Mouse (Mus musculus) CD4-positive, CD25-positive, alpha-beta regulatory T cell, adult 2 months (primary cell): ENCODE results near the gene Gm12790.
"Not testable (repeated sequence)": the region's sequence is repeated elsewhere in the genome, so short reads cannot be mapped to it uniquely, and the experiment has no call there.

Experiments used
- DNase-seq: peaks from one replicate; pipeline ENCODE4 v3.0.0-alpha.2; 2012; ENCODE audit warnings: low read depth, low spot score

Gm12790 gene

GRCm38 (mm10) chr4:101980949-101981348 lies at the start of gene Gm12790:
Gm12790 (minus strand) TSS chr4:101981049.
- not testable (repeated sequence) for DNase-seq

GRCm38 (mm10) chr4:102026619-102027018 lies 45.8 kb upstream of the Gm12790 start:
- no peak for DNase-seq

- peak; percentile 70 for DNase-seq
Observed at GRCm38 (mm10) chr4:101998267-101998922, 17.5 kb upstream of the Gm12790 start.

DNA sequence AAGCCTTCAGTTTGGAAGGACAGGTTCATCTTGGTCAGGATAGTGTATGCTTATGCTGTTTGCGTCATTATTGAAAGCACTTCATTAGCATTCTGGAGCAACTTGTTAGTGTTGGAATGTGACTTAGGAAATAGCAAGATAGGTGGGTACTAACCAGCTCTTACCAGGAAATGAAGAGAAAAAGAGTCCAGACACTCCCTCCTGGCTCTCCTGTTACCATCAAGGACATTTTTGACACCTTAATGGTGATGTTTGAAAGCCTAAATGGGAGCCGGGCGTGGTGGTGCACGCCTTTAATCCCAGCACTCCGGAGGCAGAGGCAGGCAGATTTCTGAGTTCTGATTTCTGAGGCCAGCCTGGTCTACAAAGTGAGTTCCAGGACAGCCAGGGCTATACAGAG lies 16.6 kb upstream of the Gm12790 start:
- DNase-seq: no peak

- not testable (repeated sequence) for DNase-seq
Observed at GRCm38 (mm10) chr4:101986326-101986725, 5.5 kb upstream of the Gm12790 start, which contains the start of gene Gm12789. Gm12789 (plus strand) TSS chr4:101986626.

DNA sequence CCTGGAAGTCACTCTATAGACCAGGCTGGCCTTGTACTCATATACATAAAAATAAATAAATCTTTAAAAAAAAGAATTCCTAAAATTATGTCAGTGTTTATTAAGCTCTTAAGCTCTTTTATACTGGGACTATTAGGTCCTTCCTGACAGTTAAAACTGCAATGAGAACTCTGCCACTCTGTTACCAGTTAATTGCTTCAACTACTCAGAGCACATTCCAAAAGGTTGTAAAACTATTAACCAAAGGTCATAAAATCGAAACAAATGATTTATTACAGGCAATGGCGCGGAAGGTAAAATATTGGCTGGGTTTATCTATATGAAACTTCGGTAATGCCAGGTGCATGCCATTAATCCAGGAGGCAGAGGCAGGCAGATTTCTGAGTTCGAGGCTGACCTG lies 4.8 kb upstream of the Gm12790 start:
- no peak for DNase-seq

- DNase-seq: not testable (repeated sequence)
Observed at GRCm38 (mm10) chr4:101940107-101940506, 40.7 kb downstream of the Gm12790 start, which contains the start of gene Gm12794. Gm12794 (plus strand) TSS chr4:101940407.
